17 mouse cellular contexts compared by ENCODE assay signal in genomic region chr1:136561823-136562222, GRCm38 (mm10).
DNase-seq lines count a peak whose midpoint lies in the region; ATAC-seq and TF ChIP-seq lines count a peak whose summit lies in the region.
"Had no signal": no experiment of that assay in that cellular context is flagged by ENCODE, and none has a peak within 500 bp of the region (broad histone marks: within the 10 kb centered on the region; RNA-seq: fewer than 3 reads in every experiment).

No protein-coding gene starts in this region.

- no peaks in the 10 kb centered on the region for H3K9me3 ChIP-seq in heart, postnatal 0 days (replicated peaks; ENCODE audit: control insufficient read depth, low read length)
- no peaks in the 10 kb centered on the region for H3K9me3 ChIP-seq in embryonic facial prominence, embryonic 10.5 days
- H3K9me3 ChIP-seq in stomach, embryonic 14.5 days (ENCODE audit: control insufficient read depth, low read depth, low read length) = no peaks in the 10 kb centered on the region
- H3K9me3 ChIP-seq: hindbrain, embryonic 10.5 days had no signal

- TF ChIP-seq POLR2A in lung, adult 2 months (IDR thresholded peaks at IDR 0.05; ENCODE audit: borderline replicate concordance, extremely low read depth, low read depth, low read length) = no peak

- H3K36me3 ChIP-seq in heart, postnatal 0 days (replicated peaks; ENCODE audit: control insufficient read depth, insufficient read depth, low read length) = no peaks in the 10 kb centered on the region
- no peaks in the 10 kb centered on the region for H3K36me3 ChIP-seq in embryonic facial prominence, embryonic 10.5 days (replicated peaks)
- no peaks in the 10 kb centered on the region for H3K36me3 ChIP-seq in stomach, embryonic 14.5 days (ENCODE audit: control insufficient read depth, insufficient read depth, low read length)
- H3K36me3 ChIP-seq: hindbrain, embryonic 10.5 days had no signal

- DNase-seq in heart, postnatal 0 days (ENCODE audit: low spot score) = peak; percentile 59
- no peak for DNase-seq in heart, postnatal 4 days
- DNase-seq in embryonic facial prominence, embryonic 10.5 days (ENCODE audit: low spot score) = no peak
- peak; percentile 27 for DNase-seq in lung, adult 2 months
- DNase-seq in natural killer cell, adult 2 months (ENCODE audit: low spot score in 2 of 2) = no peak
- no peak for DNase-seq in right cerebral cortex, postnatal 10 days (ENCODE audit: low spot score in 2 of 2)
- DNase-seq: adrenal gland, postnatal 36 days; cerebellum, postnatal 10 days; forebrain, postnatal 0 days; kidney, postnatal 36 days; midbrain, embryonic 14.5 days; right cerebral cortex, postnatal 14 days; thymus, adult 18-20 months had no signal

- no peak for TF ChIP-seq CTCF in heart, postnatal 0 days (IDR thresholded peaks at IDR 0.05; ENCODE audit: low read depth)
- no peak for TF ChIP-seq CTCF in lung, adult 2 months (IDR thresholded peaks at IDR 0.05; ENCODE audit: insufficient read depth, low read length)

- no peaks in the 10 kb centered on the region for H3K27me3 ChIP-seq in heart, postnatal 0 days (ENCODE audit: control insufficient read depth, insufficient read depth, low read length)
- H3K27me3 ChIP-seq in embryonic facial prominence, embryonic 10.5 days (replicated peaks; ENCODE audit: low read depth, poor library complexity, severe bottlenecking) = no peaks in the 10 kb centered on the region
- no peaks in the 10 kb centered on the region for H3K27me3 ChIP-seq in stomach, embryonic 14.5 days (ENCODE audit: control insufficient read depth, insufficient read depth, low read length)

- WGBS in heart, postnatal 0 days = 15% methylated on average over 10 of the region's 10 CpGs
- WGBS in embryonic facial prominence, embryonic 10.5 days = 49% methylated on average over 10 of the region's 10 CpGs
- WGBS in lung, adult 2 months = 18% methylated on average over 10 of the region's 10 CpGs
- WGBS in stomach, embryonic 14.5 days = 16% methylated on average over 10 of the region's 10 CpGs

- no peak overlapping the region for H3K27ac ChIP-seq in heart, postnatal 0 days (ENCODE audit: low read depth)
- peak overlapping the region; percentile 60 for H3K27ac ChIP-seq in embryonic facial prominence, embryonic 10.5 days (replicated peaks)
- no peak overlapping the region for H3K27ac ChIP-seq in stomach, embryonic 14.5 days (ENCODE audit: low read length)
- H3K27ac ChIP-seq: hindbrain, embryonic 10.5 days had no signal

- peak; percentile 55 for ATAC-seq in heart, postnatal 0 days (ENCODE audit: insufficient read depth, low read depth)
- ATAC-seq in stomach, embryonic 14.5 days (ENCODE audit: insufficient number of reproducible peaks, insufficient read depth, low FRiP score, low read depth) = peak; percentile 82
- ATAC-seq: activated CD4-positive, CD25-positive, alpha-beta regulatory T cell, adult 4 months; forebrain, postnatal 0 days; inflammation-experienced regulatory T-cells, adult 6 months had no signal

- peaks cover 5% of the 10 kb centered on the region; the same call in 1 of the 2 replicates for H3K4me1 ChIP-seq in heart, postnatal 0 days (ENCODE audit: control insufficient read depth, insufficient read depth)
- peaks cover 32% of the 10 kb centered on the region for H3K4me1 ChIP-seq in embryonic facial prominence, embryonic 10.5 days
- H3K4me1 ChIP-seq in lung, adult 2 months (ENCODE audit: control insufficient read depth, insufficient read depth, low read length) = 0 out of 2 replicates have a peak, but pooled peaks cover 2% of the 10 kb centered on the region
- H3K4me1 ChIP-seq in stomach, embryonic 14.5 days (ENCODE audit: control insufficient read depth, insufficient read depth, low read length) = peaks cover 9% of the 10 kb centered on the region; the same call in 1 of the 2 replicates

- TF ChIP-seq EP300 in heart, postnatal 0 days (IDR thresholded peaks at IDR 0.05; ENCODE audit: low read depth) = no peak

- H3K4me2 ChIP-seq in heart, postnatal 0 days (ENCODE audit: low read depth, low read length) = peak overlapping the region; percentile 27
- H3K4me2 ChIP-seq in stomach, embryonic 14.5 days (replicated peaks; ENCODE audit: low read depth, low read length) = peak overlapping the region; percentile 17; the same call in 1 of the 2 replicates

- 0 out of 2 replicates have a peak overlapping the region, but pooled peaks have one; percentile 8 for H3K4me3 ChIP-seq in heart, postnatal 0 days (ENCODE audit: low read depth, low read length)
- H3K4me3 ChIP-seq in embryonic facial prominence, embryonic 10.5 days = no peak overlapping the region
- H3K4me3 ChIP-seq in lung, adult 2 months (replicated peaks; ENCODE audit: extremely low read depth, low read depth, low read length) = no peak overlapping the region
- H3K4me3 ChIP-seq in stomach, embryonic 14.5 days (ENCODE audit: low read depth, low read length) = no peak overlapping the region
- H3K4me3 ChIP-seq: hindbrain, embryonic 10.5 days had no signal

- H3K9ac ChIP-seq in heart, postnatal 0 days (replicated peaks; ENCODE audit: low read depth, low read length) = no peak overlapping the region
- H3K9ac ChIP-seq in stomach, embryonic 14.5 days (replicated peaks; ENCODE audit: low read depth, low read length) = no peak overlapping the region
- H3K9ac ChIP-seq: forebrain, postnatal 0 days had no signal

Comparison
In these comparisons a context has a peak if more than half of its experiments do, and no peak if none do; other contexts are left out.
1. DNase-seq: peak in heart, postnatal 0 days (single experiment) and lung, adult 2 months (single experiment); none in heart, postnatal 4 days (single experiment), embryonic facial prominence, embryonic 10.5 days (single experiment), natural killer cell, adult 2 months (0 of 2) and right cerebral cortex, postnatal 10 days (0 of 2).